Mouse (Mus musculus): Measurements from ENCODE around the gene Hcn1. TPM values are rescaled to one million over a fixed set of nuclear protein-coding genes. Genes with fewer than 3 reads are reported as not detected.

Hcn1 gene
- total RNA-seq, 2 experiments from 2014 or later, result 0.05 to 0.16 TPM

- DNase-seq, result no peak
Measured at GRCm38 (mm10) chr13:118027868-118028267, 425.7 kb downstream of the Hcn1 start.

GRCm38 (mm10) chr13:118028662-118029061 is 426.5 kb downstream of the Hcn1 start:
- DNase-seq, result no peak

GRCm38 (mm10) chr13:118029579-118029978 is 427.5 kb downstream of the Hcn1 start:
- DNase-seq, result no peak

- no peak for DNase-seq
Measured at GRCm38 (mm10) chr13:118035598-118035997, 433.5 kb downstream of the Hcn1 start.
